Mouse (Mus musculus) left cerebral cortex, adult 11 months (tissue): ENCODE data around the gene Pex12.
"Not testable (repeated sequence)": the region's sequence is repeated elsewhere in the genome, so short reads cannot be mapped to it uniquely, and the experiment has no call there.

Experiments
- DNase-seq: peaks from one replicate; pipeline ENCODE4 v3.0.0; 2022; ENCODE audit warnings: low spot score

Pex12 gene

GRCm38 (mm10) chr11:83289036-83289435 is 13.3 kb downstream of the Pex12 start:
- DNase-seq = no peak

- no peak for DNase-seq
These were observed 15.8 kb downstream of the Pex12 start, which contains the start of gene Slfn14 for GRCm38 (mm10) chr11:83286566-83286965. Gene Slfn14, minus strand, starts transcription at chr11:83286726.

GRCm38 (mm10) chr11:83285627-83286026 is 16.8 kb downstream of the Pex12 start:
- no peak for DNase-seq

GRCm38 (mm10) chr11:83282084-83282483 is 20.3 kb downstream of the Pex12 start:
- no peak for DNase-seq

- no peak for DNase-seq
These were observed 22.7 kb downstream of the Pex12 start for GRCm38 (mm10) chr11:83279691-83280090.

GRCm38 (mm10) chr11:83279024-83279423 is 23.4 kb downstream of the Pex12 start:
- no peak for DNase-seq

GRCm38 (mm10) chr11:83276251-83276650 is 26.1 kb downstream of the Pex12 start:
- no peak for DNase-seq

GRCm38 (mm10) chr11:83271951-83272843 is 30.2 kb downstream of the Pex12 start:
- no peak for DNase-seq

- peak; percentile 78 for DNase-seq
These were observed 31.0 kb downstream of the Pex12 start for GRCm38 (mm10) chr11:83271151-83271950.

GRCm38 (mm10) chr11:83270842-83271150 is 31.6 kb downstream of the Pex12 start:
- DNase-seq = no peak

GRCm38 (mm10) chr11:83263146-83263545 is 39.2 kb downstream of the Pex12 start:
- DNase-seq = no peak

- DNase-seq = no peak
These were observed 39.7 kb downstream of the Pex12 start for GRCm38 (mm10) chr11:83262673-83263072.

- not testable (repeated sequence) for DNase-seq
These were observed 45.2 kb downstream of the Pex12 start for GRCm38 (mm10) chr11:83257211-83257610.
